Mouse (Mus musculus) lung, embryonic 16.5 days (tissue): ENCODE measurements at regions not wholly inside any gene's neighbourhood (a gene's known extent, or its start where the extent isn't known, plus 50 kb on each side); places are given as distances from the start of the nearest gene placed in this dataset.

ENCODE experiments used
- ATAC-seq: fragments of 200-750 bp; cut with Nextera tagmentation; 2 replicates; pipeline ENCODE4 v1.8.0; 2017; ENCODE audit warnings: low read depth, mild to moderate bottlenecking, moderate library complexity
- H3K27ac ChIP-seq: fragments of 300-500 bp; sonication (generic); 2 replicates; pipeline ENCODE4 v1.5.1; 2014; ENCODE audit warnings: mild to moderate bottlenecking, control low read depth, low read length
- H3K27me3 ChIP-seq: fragments of 300-500 bp; sonication (generic); 2 replicates; pipeline ENCODE4 v1.6.1; 2014; ENCODE audit warnings: low read depth, low read length, mixed read lengths; ENCODE audit not compliant: control insufficient read depth, insufficient read depth
- H3K36me3 ChIP-seq: fragments of 300-500 bp; sonication (generic); 2 replicates; pipeline ENCODE4 v1.6.1; 2014; ENCODE audit warnings: low read length; ENCODE audit not compliant: control insufficient read depth, insufficient read depth
- H3K4me1 ChIP-seq: fragments of 300-500 bp; sonication (generic); replicated peaks from 2 replicates; pipeline ENCODE4 v1.6.1; 2014; ENCODE audit warnings: low read length, mixed read lengths; ENCODE audit not compliant: control insufficient read depth, insufficient read depth
- H3K4me2 ChIP-seq: fragments of 300-500 bp; sonication (generic); 2 replicates; pipeline ENCODE4 v1.6.1; 2014; ENCODE audit warnings: low read depth, low read length, control low read depth
- H3K4me3 ChIP-seq: fragments of 300-500 bp; sonication (generic); 2 replicates; pipeline ENCODE4 v1.5.1; 2014; ENCODE audit warnings: mild to moderate bottlenecking, low read length, control low read depth
- H3K9ac ChIP-seq: fragments of 300-500 bp; sonication (generic); 2 replicates; pipeline ENCODE4 v1.6.1; 2014; ENCODE audit warnings: low read length, control low read depth
- H3K9me3 ChIP-seq: fragments of 300-500 bp; sonication (generic); 2 replicates; pipeline ENCODE4 v1.6.1; 2016; ENCODE audit warnings: low read length; ENCODE audit not compliant: control insufficient read depth
- WGBS: fragments of 180-500 bp; shearing (Covaris S2); extraction: QIAGEN DNeasy Blood & Tissue Kit; methylation state at CpG from one replicate; pipeline ENCODE4 v1.1.7; 2014; 5-methylcytosine and 5-hydroxymethylcytosine counted together

- no peaks in the 10 kb centered on the region for H3K4me1 ChIP-seq
- H3K27ac ChIP-seq, result no peak overlapping the region
- no peak overlapping the region for H3K4me3 ChIP-seq
- no peak overlapping the region for H3K9ac ChIP-seq
- no peak for ATAC-seq
- H3K27me3 ChIP-seq, result no peaks in the 10 kb centered on the region
- H3K9me3 ChIP-seq, result no peaks in the 10 kb centered on the region
- no peaks in the 10 kb centered on the region for H3K36me3 ChIP-seq
- WGBS, result 15% methylated on average over 3 of the region's 3 CpGs
- H3K4me2 ChIP-seq, result no peak overlapping the region
Observed at GRCm38 (mm10) chr11:110652068-110652467, 253.1 kb downstream of the Map2k6 start.

- no peak overlapping the region for H3K27ac ChIP-seq
- 83% methylated on average over 11 of the region's 11 CpGs for WGBS
Observed at GRCm38 (mm10) chr11:110656524-110657156, 257.7 kb downstream of the Map2k6 start.

GRCm38 (mm10) chr11:110657854-110658253 lies 258.9 kb downstream of the Map2k6 start:
- no peak overlapping the region for H3K4me3 ChIP-seq
- no peaks in the 10 kb centered on the region for H3K4me1 ChIP-seq
- no peaks in the 10 kb centered on the region for H3K36me3 ChIP-seq
- H3K27ac ChIP-seq, result no peak overlapping the region
- no peak for ATAC-seq
- H3K9me3 ChIP-seq, result no peaks in the 10 kb centered on the region
- H3K4me2 ChIP-seq, result no peak overlapping the region
- no peak overlapping the region for H3K9ac ChIP-seq
- WGBS, result 41% methylated on average over 8 of the region's 8 CpGs
- no peaks in the 10 kb centered on the region for H3K27me3 ChIP-seq

More at GRCm38 (mm10) chr11:110656524-110657156, 257.7 kb downstream of the Map2k6 start:
- Histone ChIP-seq H3K27me3 (no peaks in the 10 kb centered on the region), H3K4me2 (no peak overlapping the region), H3K36me3 (no peaks in the 10 kb centered on the region), H3K9ac (no peak overlapping the region), H3K4me3 (no peak overlapping the region), H3K4me1 (no peaks in the 10 kb centered on the region), H3K9me3 (no peaks in the 10 kb centered on the region)
- ATAC-seq, result no peak

GRCm38 (mm10) chr11:110670626-110671508 lies 271.9 kb downstream of the Map2k6 start:
- Histone ChIP-seq H3K36me3 (no peaks in the 10 kb centered on the region), H3K4me2 (no peak overlapping the region), H3K9ac (no peak overlapping the region), H3K4me3 (no peak overlapping the region), H3K27ac (no peak overlapping the region), H3K9me3 (no peaks in the 10 kb centered on the region), H3K27me3 (no peaks in the 10 kb centered on the region), H3K4me1 (no peaks in the 10 kb centered on the region)
- ATAC-seq, result no peak
- WGBS, result 79% methylated on average over 12 of the region's 12 CpGs

GRCm38 (mm10) chr11:110672941-110673340 lies 274.0 kb downstream of the Map2k6 start:
- no peak for ATAC-seq
- no peaks in the 10 kb centered on the region for H3K9me3 ChIP-seq
- H3K4me2 ChIP-seq, result no peak overlapping the region
- H3K4me3 ChIP-seq, result no peak overlapping the region
- H3K9ac ChIP-seq, result no peak overlapping the region
- no peaks in the 10 kb centered on the region for H3K27me3 ChIP-seq
- no peaks in the 10 kb centered on the region for H3K4me1 ChIP-seq
- WGBS, result 68% methylated on average over 1 of the region's 1 CpGs
- H3K36me3 ChIP-seq, result no peaks in the 10 kb centered on the region
- H3K27ac ChIP-seq, result no peak overlapping the region

- Histone ChIP-seq H3K4me3 (no peak overlapping the region), H3K9ac (no peak overlapping the region), H3K4me1 (no peaks in the 10 kb centered on the region), H3K27ac (no peak overlapping the region), H3K36me3 (no peaks in the 10 kb centered on the region), H3K27me3 (no peaks in the 10 kb centered on the region), H3K4me2 (no peak overlapping the region), H3K9me3 (no peaks in the 10 kb centered on the region)
- WGBS, result 79% methylated on average over 4 of the region's 4 CpGs
- ATAC-seq, result no peak
Observed at GRCm38 (mm10) chr11:110692824-110693223, 275.0 kb upstream of the Kcnj16 start.

- Histone ChIP-seq H3K4me1 (no peaks in the 10 kb centered on the region), H3K9ac (no peak overlapping the region), H3K36me3 (no peaks in the 10 kb centered on the region), H3K4me2 (no peak overlapping the region), H3K9me3 (no peaks in the 10 kb centered on the region), H3K27me3 (no peaks in the 10 kb centered on the region), H3K4me3 (no peak overlapping the region), H3K27ac (no peak overlapping the region)
- 50% methylated on average over 6 of the region's 6 CpGs for WGBS
- ATAC-seq, result no peak
Observed at GRCm38 (mm10) chr11:110697067-110697466, 270.8 kb upstream of the Kcnj16 start.

- 71% methylated on average over 5 of the region's 5 CpGs for whole genome bisulfite sequencing
- no peak overlapping the region for H3K4me2 ChIP-seq
Observed at GRCm38 (mm10) chr11:110698342-110698741, 269.5 kb upstream of the Kcnj16 start.

GRCm38 (mm10) chr11:110700976-110701375 lies 266.9 kb upstream of the Kcnj16 start:
- Histone ChIP-seq H3K27me3 (no peaks in the 10 kb centered on the region), H3K4me1 (no peaks in the 10 kb centered on the region), H3K9me3 (no peaks in the 10 kb centered on the region), H3K4me3 (no peak overlapping the region), H3K4me2 (no peak overlapping the region), H3K27ac (no peak overlapping the region), H3K36me3 (no peaks in the 10 kb centered on the region), H3K9ac (no peak overlapping the region)
- ATAC-seq, result no peak
- 74% methylated on average over 2 of the region's 2 CpGs for WGBS

More at GRCm38 (mm10) chr11:110698342-110698741, 269.5 kb upstream of the Kcnj16 start:
- Histone ChIP-seq H3K27me3 (no peaks in the 10 kb centered on the region), H3K4me1 (no peaks in the 10 kb centered on the region), H3K27ac (no peak overlapping the region), H3K4me3 (no peak overlapping the region), H3K9ac (no peak overlapping the region), H3K36me3 (no peaks in the 10 kb centered on the region), H3K9me3 (no peaks in the 10 kb centered on the region)
- ATAC-seq, result no peak
